Mouse (Mus musculus): ENCODE measurements at regions not wholly inside any gene's neighbourhood (a gene's known extent, or its start where the extent isn't known, plus 50 kb on each side); places are given as distances from the start of the nearest gene placed in this dataset.

DNA sequence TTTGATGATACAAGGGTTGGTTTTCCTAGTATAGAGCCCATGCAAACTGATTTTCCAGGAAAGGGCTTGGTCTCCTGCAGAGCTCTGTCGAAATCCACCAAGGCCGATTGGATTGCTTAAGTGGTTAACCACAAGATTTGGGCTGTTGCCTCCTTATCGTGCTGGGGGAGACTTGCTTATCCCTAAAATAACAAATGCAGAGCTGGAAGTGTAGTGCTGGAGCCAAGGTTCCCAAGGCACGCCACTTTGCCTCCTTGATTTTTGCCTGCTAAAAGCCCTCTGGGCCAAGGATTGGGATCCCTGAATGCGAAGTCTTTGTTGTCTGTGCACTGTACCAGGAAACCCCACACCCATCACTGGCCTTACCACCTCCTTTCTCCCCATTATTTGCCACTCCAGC, 52.8 kb upstream of the Tmem178 start:
- H3K4me2 ChIP-seq (ENCODE audit: low read depth, low read length), result no peak overlapping the region
- no peak overlapping the region for H3K4me3 ChIP-seq (ENCODE audit: low read length)
- peaks cover 8% of the 10 kb centered on the region for H3K4me1 ChIP-seq (replicated peaks; ENCODE audit: control insufficient read depth, insufficient read depth, low read length)
- 36% methylated on average over 5 of the region's 5 CpGs for WGBS
- H3K9ac ChIP-seq (ENCODE audit: low read length), result no peak overlapping the region
- H3K27ac ChIP-seq (ENCODE audit: low read length), result no peak overlapping the region; the same call in 1 of the 2 replicates
- no peaks in the 10 kb centered on the region for H3K36me3 ChIP-seq (ENCODE audit: control insufficient read depth, insufficient read depth, low read length)
- H3K27me3 ChIP-seq (ENCODE audit: control insufficient read depth, insufficient read depth, low read depth, low read length), result no peaks in the 10 kb centered on the region
- H3K9me3 ChIP-seq (ENCODE audit: control insufficient read depth, low read length), result no peaks in the 10 kb centered on the region
- ATAC-seq (ENCODE audit: low read depth), result peak; percentile 80

DNA sequence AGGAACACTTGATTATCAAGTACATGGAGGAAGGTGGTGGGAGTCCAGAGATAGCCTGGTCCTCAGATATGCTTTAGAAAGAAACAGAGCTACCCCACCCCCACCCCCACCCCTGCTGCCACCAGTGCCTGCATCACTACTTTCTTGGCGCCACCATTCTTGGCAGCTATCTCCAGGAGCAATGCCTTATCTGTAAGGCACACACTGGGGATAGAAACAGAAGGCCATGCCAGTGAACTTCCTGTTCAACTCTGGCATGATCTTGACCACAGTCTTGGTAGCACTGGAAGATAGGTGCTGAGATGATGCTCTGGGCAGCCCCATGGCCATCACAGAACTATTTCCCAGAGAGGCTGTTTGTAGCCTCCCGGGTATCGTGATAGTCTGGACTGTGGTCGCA, 55.3 kb upstream of the Tmem178 start:
- Histone ChIP-seq H3K36me3 (ENCODE audit: control insufficient read depth, insufficient read depth, low read length) (no peaks in the 10 kb centered on the region), H3K27me3 (ENCODE audit: control insufficient read depth, insufficient read depth, low read depth, low read length) (no peaks in the 10 kb centered on the region), H3K4me3 (ENCODE audit: low read length) (no peak overlapping the region), H3K4me2 (ENCODE audit: low read depth, low read length) (no peak overlapping the region), H3K27ac (ENCODE audit: low read length) (no peak overlapping the region), H3K4me1 (replicated peaks; ENCODE audit: control insufficient read depth, insufficient read depth, low read length) (peaks cover 16% of the 10 kb centered on the region), H3K9me3 (ENCODE audit: control insufficient read depth, low read length) (no peaks in the 10 kb centered on the region), H3K9ac (ENCODE audit: low read length) (no peak overlapping the region)
- 85% methylated on average over 4 of the region's 4 CpGs for WGBS
- ATAC-seq (ENCODE audit: low read depth), result no peak

DNA sequence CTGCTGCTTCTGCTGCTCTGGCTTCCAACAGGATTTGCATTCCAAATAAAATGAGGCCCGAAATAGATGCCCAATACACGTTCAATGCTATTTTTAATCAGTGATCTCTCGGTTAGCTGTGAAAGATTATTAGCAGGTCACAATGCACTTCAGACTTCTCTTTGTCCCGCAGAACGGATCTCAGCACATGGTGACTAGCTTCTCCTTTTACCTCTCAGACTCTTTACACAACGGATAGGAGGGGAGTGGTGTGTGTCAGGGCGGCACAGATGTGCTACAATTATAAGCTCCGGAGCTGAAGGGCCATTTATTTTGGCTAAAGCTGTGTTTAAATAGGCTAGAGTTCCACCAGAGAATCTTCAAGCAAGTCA, 56.7 kb upstream of the Tmem178 start:
- Histone ChIP-seq H3K4me3 (ENCODE audit: low read length) (no peak overlapping the region), H3K27ac (ENCODE audit: low read length) (0 out of 2 replicates have a peak overlapping the region, but pooled peaks have one; percentile 7), H3K9ac (ENCODE audit: low read length) (no peak overlapping the region), H3K27me3 (ENCODE audit: control insufficient read depth, insufficient read depth, low read depth, low read length) (no peaks in the 10 kb centered on the region), H3K4me2 (ENCODE audit: low read depth, low read length) (no peak overlapping the region), H3K9me3 (ENCODE audit: control insufficient read depth, low read length) (no peaks in the 10 kb centered on the region), H3K36me3 (ENCODE audit: control insufficient read depth, insufficient read depth, low read length) (no peaks in the 10 kb centered on the region), H3K4me1 (replicated peaks; ENCODE audit: control insufficient read depth, insufficient read depth, low read length) (peaks cover 16% of the 10 kb centered on the region)
- 29% methylated on average over 8 of the region's 8 CpGs for WGBS
- ATAC-seq (ENCODE audit: low read depth), result no peak

DNA sequence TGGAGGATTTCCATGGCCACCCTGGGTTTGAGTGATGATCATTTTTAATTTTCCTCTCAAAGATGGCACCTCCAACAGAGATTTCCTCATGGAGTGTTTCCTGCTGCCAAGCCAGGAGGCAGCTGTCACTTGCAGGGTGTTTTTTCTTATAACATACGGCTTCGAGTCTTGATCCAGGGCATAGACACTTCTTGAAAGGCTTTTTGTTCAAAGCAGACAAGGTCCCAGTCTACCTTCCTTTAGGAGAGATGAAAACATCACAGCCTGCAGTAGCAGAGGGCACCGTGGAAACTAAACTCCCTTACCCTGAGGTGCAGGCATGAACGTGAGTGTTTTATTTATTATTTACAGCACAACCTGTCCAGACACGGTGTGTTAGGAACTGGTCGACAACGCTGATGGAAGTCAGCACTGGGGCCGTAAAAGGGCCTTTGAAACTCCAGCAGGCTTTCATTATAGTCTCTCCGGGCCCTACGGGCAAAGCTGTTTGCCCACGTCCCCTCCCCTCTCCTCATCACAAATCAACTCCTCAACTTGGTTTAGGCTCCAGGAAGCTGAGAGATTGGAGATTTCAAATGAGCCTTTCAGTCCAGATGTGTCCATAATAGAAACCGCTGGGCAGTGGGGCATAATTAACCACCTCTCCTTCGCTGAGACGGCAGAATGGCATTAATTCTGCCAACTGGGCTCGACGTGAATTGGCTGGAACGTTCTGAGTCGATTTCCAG, 57.2 kb upstream of the Tmem178 start:
- H3K27ac ChIP-seq (ENCODE audit: low read length), result 0 out of 2 replicates have a peak overlapping the region, but pooled peaks have one; percentile 7
- H3K9me3 ChIP-seq (ENCODE audit: control insufficient read depth, low read length), result no peaks in the 10 kb centered on the region
- H3K27me3 ChIP-seq (ENCODE audit: control insufficient read depth, insufficient read depth, low read depth, low read length), result no peaks in the 10 kb centered on the region
- no peak; the same call in 1 of the 2 replicates for ATAC-seq (ENCODE audit: low read depth)
- no peak overlapping the region for H3K4me2 ChIP-seq (ENCODE audit: low read depth, low read length)
- 42% methylated on average over 18 of the region's 18 CpGs for WGBS
- no peak overlapping the region for H3K4me3 ChIP-seq (ENCODE audit: low read length)
- no peak overlapping the region for H3K9ac ChIP-seq (ENCODE audit: low read length)
- no peaks in the 10 kb centered on the region for H3K36me3 ChIP-seq (ENCODE audit: control insufficient read depth, insufficient read depth, low read length)
- peaks cover 16% of the 10 kb centered on the region for H3K4me1 ChIP-seq (replicated peaks; ENCODE audit: control insufficient read depth, insufficient read depth, low read length)

- no peaks in the 10 kb centered on the region for H3K9me3 ChIP-seq (ENCODE audit: control insufficient read depth, low read length)
- peak; percentile 64 for ATAC-seq (ENCODE audit: low read depth)
- no peaks in the 10 kb centered on the region for H3K36me3 ChIP-seq (ENCODE audit: control insufficient read depth, insufficient read depth, low read length)
- H3K9ac ChIP-seq (ENCODE audit: low read length), result peak overlapping the region; percentile 32; the same call in 1 of the 2 replicates
- peak overlapping the region; percentile 68 for H3K27ac ChIP-seq (ENCODE audit: low read length)
- 38% methylated on average over 3 of the region's 3 CpGs for WGBS
- H3K4me2 ChIP-seq (ENCODE audit: low read depth, low read length), result no peak overlapping the region
- H3K4me3 ChIP-seq (ENCODE audit: low read length), result no peak overlapping the region
- no peaks in the 10 kb centered on the region for H3K27me3 ChIP-seq (ENCODE audit: control insufficient read depth, insufficient read depth, low read depth, low read length)
- peaks cover 16% of the 10 kb centered on the region for H3K4me1 ChIP-seq (replicated peaks; ENCODE audit: control insufficient read depth, insufficient read depth, low read length)
Measured at GRCm38 (mm10) chr17:80886211-80886701, 58.2 kb upstream of the Tmem178 start.

GRCm38 (mm10) chr17:80885706-80886105, 58.7 kb upstream of the Tmem178 start:
- H3K27me3 ChIP-seq (ENCODE audit: control insufficient read depth, insufficient read depth, low read depth, low read length), result no peaks in the 10 kb centered on the region
- no peak overlapping the region for H3K4me3 ChIP-seq (ENCODE audit: low read length)
- H3K4me2 ChIP-seq (ENCODE audit: low read depth, low read length), result no peak overlapping the region
- H3K9ac ChIP-seq (ENCODE audit: low read length), result no peak overlapping the region
- peaks cover 16% of the 10 kb centered on the region for H3K4me1 ChIP-seq (replicated peaks; ENCODE audit: control insufficient read depth, insufficient read depth, low read length)
- H3K9me3 ChIP-seq (ENCODE audit: control insufficient read depth, low read length), result no peaks in the 10 kb centered on the region
- no peak overlapping the region for H3K27ac ChIP-seq (ENCODE audit: low read length)
- ATAC-seq (ENCODE audit: low read depth), result peak; percentile 60; the same call in 1 of the 2 replicates
- H3K36me3 ChIP-seq (ENCODE audit: control insufficient read depth, insufficient read depth, low read length), result no peaks in the 10 kb centered on the region
- WGBS, result 66% methylated on average over 9 of the region's 9 CpGs

GRCm38 (mm10) chr17:80884886-80885285, 59.5 kb upstream of the Tmem178 start:
- Histone ChIP-seq H3K4me3 (ENCODE audit: low read length) (no peak overlapping the region), H3K9ac (ENCODE audit: low read length) (no peak overlapping the region), H3K27ac (ENCODE audit: low read length) (no peak overlapping the region), H3K27me3 (ENCODE audit: control insufficient read depth, insufficient read depth, low read depth, low read length) (no peaks in the 10 kb centered on the region), H3K36me3 (ENCODE audit: control insufficient read depth, insufficient read depth, low read length) (no peaks in the 10 kb centered on the region), H3K4me1 (replicated peaks; ENCODE audit: control insufficient read depth, insufficient read depth, low read length) (peaks cover 16% of the 10 kb centered on the region), H3K9me3 (ENCODE audit: control insufficient read depth, low read length) (no peaks in the 10 kb centered on the region), H3K4me2 (ENCODE audit: low read depth, low read length) (no peak overlapping the region)
- WGBS, result 82% methylated on average over 2 of the region's 2 CpGs
- no peak for ATAC-seq (ENCODE audit: low read depth)

DNA sequence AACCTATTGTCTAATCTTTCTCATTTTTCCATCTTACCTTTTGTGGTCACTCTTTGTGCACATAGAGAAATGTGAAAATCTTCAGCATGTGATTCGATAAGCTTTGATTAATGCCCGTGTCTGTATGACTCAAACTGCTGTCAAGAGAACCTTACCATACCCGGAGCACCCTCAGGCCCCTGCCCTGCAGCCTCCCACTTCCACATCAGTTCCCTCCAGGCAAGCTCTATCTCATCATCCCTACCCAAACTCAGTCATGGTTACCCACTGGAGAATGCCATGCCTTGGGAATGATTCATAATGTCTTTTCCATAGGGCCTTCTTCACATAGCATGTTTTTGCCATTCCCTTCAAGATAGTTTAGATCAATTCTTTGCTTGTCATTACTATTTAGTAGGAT, 62.0 kb upstream of the Tmem178 start:
- H3K36me3 ChIP-seq (ENCODE audit: control insufficient read depth, insufficient read depth, low read length), result no peaks in the 10 kb centered on the region
- no peak overlapping the region for H3K4me3 ChIP-seq (ENCODE audit: low read length)
- 80% methylated on average over 3 of the region's 3 CpGs for WGBS
- H3K4me2 ChIP-seq (ENCODE audit: low read depth, low read length), result no peak overlapping the region
- no peaks in the 10 kb centered on the region for H3K9me3 ChIP-seq (ENCODE audit: control insufficient read depth, low read length)
- no peaks in the 10 kb centered on the region for H3K27me3 ChIP-seq (ENCODE audit: control insufficient read depth, insufficient read depth, low read depth, low read length)
- no peak for ATAC-seq (ENCODE audit: low read depth)
- no peak overlapping the region for H3K27ac ChIP-seq (ENCODE audit: low read length)
- no peak overlapping the region for H3K9ac ChIP-seq (ENCODE audit: low read length)
- peaks cover 15% of the 10 kb centered on the region for H3K4me1 ChIP-seq (replicated peaks; ENCODE audit: control insufficient read depth, insufficient read depth, low read length)

DNA sequence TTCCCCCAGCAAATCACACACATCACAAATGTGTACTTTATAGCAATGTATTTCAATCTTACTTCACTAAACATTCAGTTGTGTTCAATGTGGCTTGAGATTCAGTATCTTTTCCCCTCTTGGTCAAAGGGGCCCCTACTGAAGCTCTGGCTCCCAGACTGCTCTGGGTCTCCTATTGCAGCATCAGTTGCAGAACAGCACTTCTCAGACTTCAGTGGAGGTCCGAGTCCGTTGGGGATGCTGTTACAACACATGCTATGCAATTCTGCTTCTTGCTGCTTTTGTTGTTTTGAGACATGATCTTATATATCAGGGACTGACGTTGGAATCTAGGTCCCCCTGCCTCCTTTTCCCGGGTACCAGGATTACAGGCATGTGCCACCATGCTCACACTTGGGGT, 64.1 kb upstream of the Tmem178 start:
- Histone ChIP-seq H3K27ac (ENCODE audit: low read length) (no peak overlapping the region), H3K27me3 (ENCODE audit: control insufficient read depth, insufficient read depth, low read depth, low read length) (no peaks in the 10 kb centered on the region), H3K9me3 (ENCODE audit: control insufficient read depth, low read length) (no peaks in the 10 kb centered on the region), H3K9ac (ENCODE audit: low read length) (no peak overlapping the region), H3K4me1 (replicated peaks; ENCODE audit: control insufficient read depth, insufficient read depth, low read length) (no peaks in the 10 kb centered on the region; the same call in 1 of the 2 replicates), H3K4me3 (ENCODE audit: low read length) (no peak overlapping the region), H3K36me3 (ENCODE audit: control insufficient read depth, insufficient read depth, low read length) (no peaks in the 10 kb centered on the region), H3K4me2 (ENCODE audit: low read depth, low read length) (no peak overlapping the region)
- no peak for ATAC-seq (ENCODE audit: low read depth)
- WGBS, result 72% methylated on average over 4 of the region's 4 CpGs
